Mouse (Mus musculus) kidney, postnatal 10 days (tissue): ENCODE measurements around the gene Cnppd1.

Experiments
- DNase-seq: peaks from one replicate; pipeline ENCODE4 v3.0.0; 2021; ENCODE audit warnings: mixed read lengths

Cnppd1 gene

GRCm38 (mm10) chr1:75142301-75143261 is at the start of gene Cnppd1, which contains the start of gene Retreg2:
Cnppd1 (minus strand) TSS chr1:75142711.
Retreg2 (plus strand) TSS chr1:75142778.
- DNase-seq: peak; percentile 98

- peak; percentile 96 for DNase-seq
Observed at GRCm38 (mm10) chr1:75191622-75192402, 49.3 kb upstream of the Cnppd1 start, which contains the start of the genes Ankzf1 and Atg9a. Ankzf1 (plus strand) TSS chr1:75192151. Atg9a (minus strand) TSS chr1:75192196.

- DNase-seq: no peak
Observed at GRCm38 (mm10) chr1:75191258-75191621, 48.7 kb upstream of the Cnppd1 start.

GRCm38 (mm10) chr1:75190577-75190976 is 48.1 kb upstream of the Cnppd1 start:
- DNase-seq: no peak

- DNase-seq: no peak
Observed at GRCm38 (mm10) chr1:75187914-75188483, 45.5 kb upstream of the Cnppd1 start.

GRCm38 (mm10) chr1:75187126-75187525 is 44.6 kb upstream of the Cnppd1 start:
- DNase-seq: no peak

GRCm38 (mm10) chr1:75185495-75185894 is 43.0 kb upstream of the Cnppd1 start:
- no peak for DNase-seq

GRCm38 (mm10) chr1:75182160-75182559 is 39.6 kb upstream of the Cnppd1 start:
- no peak for DNase-seq

- DNase-seq: no peak
Observed at GRCm38 (mm10) chr1:75181377-75181870, 38.9 kb upstream of the Cnppd1 start.

- DNase-seq: no peak
Observed at GRCm38 (mm10) chr1:75180741-75181140, 38.2 kb upstream of the Cnppd1 start.

GRCm38 (mm10) chr1:75180105-75180590 is 37.6 kb upstream of the Cnppd1 start, which contains the start of gene Abcb6:
Abcb6 (minus strand) TSS chr1:75180392.
- peak; percentile 94 for DNase-seq

GRCm38 (mm10) chr1:75179334-75180104 is 37.0 kb upstream of the Cnppd1 start:
- peak; percentile 52 for DNase-seq

- DNase-seq: peak; percentile 98
Observed at GRCm38 (mm10) chr1:75168472-75169464, 26.3 kb upstream of the Cnppd1 start, which contains the start of gene Zfand2b. Zfand2b (plus strand) TSS chr1:75168646.

GRCm38 (mm10) chr1:75168093-75168471 is 25.6 kb upstream of the Cnppd1 start:
- no peak for DNase-seq

- no peak for DNase-seq
Observed at GRCm38 (mm10) chr1:75160256-75160617, 17.7 kb upstream of the Cnppd1 start.

GRCm38 (mm10) chr1:75159540-75160255 is 17.2 kb upstream of the Cnppd1 start:
- no peak for DNase-seq

GRCm38 (mm10) chr1:75158990-75159389 is 16.5 kb upstream of the Cnppd1 start:
- DNase-seq: no peak

GRCm38 (mm10) chr1:75155837-75156236 is 13.3 kb upstream of the Cnppd1 start:
- no peak for DNase-seq

- DNase-seq: no peak
Observed at GRCm38 (mm10) chr1:75148727-75149126, 6.2 kb upstream of the Cnppd1 start.
